Mouse (Mus musculus): Measurements from ENCODE around the gene Rarres1. TPM values are rescaled to one million over a fixed set of nuclear protein-coding genes. Genes with fewer than 3 reads are reported as not detected.
A peak's percentile ranks its signal among the peaks of the same experiment; 100 is the strongest.

The Rarres1 gene
- total RNA-seq, 1 experiment, result 0.36 TPM

GRCm38 (mm10) chr3:67499406-67499791 lies 15.9 kb downstream of the Rarres1 start:
- TF ChIP-seq ZC3H11A (IDR thresholded peaks at IDR 0.05; ENCODE audit: borderline replicate concordance, low read depth, low read length) (no peak), CHD2 (IDR thresholded peaks at IDR 0.05; ENCODE audit: low read depth, low read length) (no peak), HCFC1 (IDR thresholded peaks at IDR 0.05; ENCODE audit: borderline replicate concordance, insufficient read depth, low read length) (no peak), MAFK (IDR thresholded peaks at IDR 0.05; ENCODE audit: insufficient read depth, low read depth, low read length) (no peak)
- Histone ChIP-seq H3K36me3 (ENCODE audit: control insufficient read depth, insufficient read depth, low read length, poor library complexity, severe bottlenecking) (no peaks in the 10 kb centered on the region), H3K27ac (ENCODE audit: insufficient read depth, low read depth, low read length, poor library complexity, severe bottlenecking) (no peak overlapping the region), H3K4me1 (ENCODE audit: control insufficient read depth in 2 of 2, insufficient read depth in 2 of 2, low read length in 2 of 2, poor library complexity in 1 of 2) (peaks cover 0 to 8% of the 10 kb centered on the region in 2 experiments; a peak in 2 of 4 replicates), H3K9me3 (ENCODE audit: control insufficient read depth, insufficient read depth, low read depth, low read length) (no peaks in the 10 kb centered on the region), H3K4me3 (ENCODE audit: insufficient read depth in 1 of 2, low read depth in 1 of 2, low read length in 2 of 2, poor library complexity in 1 of 2, severe bottlenecking in 1 of 2) (no peak overlapping the region), H3K9ac (ENCODE audit: insufficient read depth, low read depth, low read length, poor library complexity, severe bottlenecking) (no peak overlapping the region)
- in situ Hi-C loops (cut with MboI; ENCODE audit: low sequenced_read_pairs in 2 of 2, unreplicated experiment in 2 of 2), result no loop called here
- no peak for DNase-seq (ENCODE audit: low read depth, low spot score)

GRCm38 (mm10) chr3:67498773-67499405 lies 16.4 kb downstream of the Rarres1 start:
- in situ Hi-C loops (cut with MboI; ENCODE audit: low sequenced_read_pairs in 2 of 2, unreplicated experiment in 2 of 2), result no loop called here
- Histone ChIP-seq H3K4me1 (ENCODE audit: control insufficient read depth in 2 of 2, insufficient read depth in 2 of 2, low read length in 2 of 2, poor library complexity in 1 of 2) (peaks cover 0 to 7% of the 10 kb centered on the region in 2 experiments; a peak in 2 of 4 replicates), H3K4me3 (ENCODE audit: insufficient read depth in 1 of 2, low read depth in 1 of 2, low read length in 2 of 2, poor library complexity in 1 of 2, severe bottlenecking in 1 of 2) (no peak overlapping the region), H3K9me3 (ENCODE audit: control insufficient read depth, insufficient read depth, low read depth, low read length) (no peaks in the 10 kb centered on the region), H3K27ac (ENCODE audit: insufficient read depth, low read depth, low read length, poor library complexity, severe bottlenecking) (no peak overlapping the region), H3K36me3 (ENCODE audit: control insufficient read depth, insufficient read depth, low read length, poor library complexity, severe bottlenecking) (no peaks in the 10 kb centered on the region), H3K9ac (ENCODE audit: insufficient read depth, low read depth, low read length, poor library complexity, severe bottlenecking) (no peak overlapping the region)
- no peak for DNase-seq (ENCODE audit: low read depth, low spot score)
- TF ChIP-seq HCFC1 (IDR thresholded peaks at IDR 0.05; ENCODE audit: borderline replicate concordance, insufficient read depth, low read length) (no peak), CHD2 (IDR thresholded peaks at IDR 0.05; ENCODE audit: low read depth, low read length) (no peak), MAFK (IDR thresholded peaks at IDR 0.05; ENCODE audit: insufficient read depth, low read depth, low read length) (peak; percentile 87), ZNF384 (IDR thresholded peaks at IDR 0.05; ENCODE audit: low read depth, low read length) (no peak)

GRCm38 (mm10) chr3:67497998-67498397 lies 17.3 kb downstream of the Rarres1 start:
- H3K4me3 ChIP-seq (ENCODE audit: insufficient read depth in 1 of 2, low read depth in 1 of 2, low read length in 2 of 2, poor library complexity in 1 of 2, severe bottlenecking in 1 of 2), result no peak overlapping the region
- in situ Hi-C loops (cut with MboI; ENCODE audit: low sequenced_read_pairs in 2 of 2, unreplicated experiment in 2 of 2), result no loop called here
- H3K36me3 ChIP-seq (ENCODE audit: control insufficient read depth, insufficient read depth, low read length, poor library complexity, severe bottlenecking), result no peaks in the 10 kb centered on the region
- H3K9ac ChIP-seq (ENCODE audit: insufficient read depth, low read depth, low read length, poor library complexity, severe bottlenecking), result no peak overlapping the region
- no peak for DNase-seq (ENCODE audit: low read depth, low spot score)
- TF ChIP-seq ZC3H11A (IDR thresholded peaks at IDR 0.05; ENCODE audit: borderline replicate concordance, low read depth, low read length) (no peak), ZNF384 (IDR thresholded peaks at IDR 0.05; ENCODE audit: low read depth, low read length) (no peak), HCFC1 (IDR thresholded peaks at IDR 0.05; ENCODE audit: borderline replicate concordance, insufficient read depth, low read length) (no peak), CHD2 (IDR thresholded peaks at IDR 0.05; ENCODE audit: low read depth, low read length) (no peak), MAFK (IDR thresholded peaks at IDR 0.05; ENCODE audit: insufficient read depth, low read depth, low read length) (no peak)
- no peak overlapping the region for H3K27ac ChIP-seq (ENCODE audit: insufficient read depth, low read depth, low read length, poor library complexity, severe bottlenecking)
- no peaks in the 10 kb centered on the region for H3K9me3 ChIP-seq (ENCODE audit: control insufficient read depth, insufficient read depth, low read depth, low read length)
- peaks cover 0 to 2% of the 10 kb centered on the region in 2 experiments; a peak in 2 of 4 replicates for H3K4me1 ChIP-seq (ENCODE audit: control insufficient read depth in 2 of 2, insufficient read depth in 2 of 2, low read length in 2 of 2, poor library complexity in 1 of 2)

GRCm38 (mm10) chr3:67496310-67496709 lies 19.0 kb downstream of the Rarres1 start:
- Histone ChIP-seq H3K4me3 (ENCODE audit: insufficient read depth in 1 of 2, low read depth in 1 of 2, low read length in 2 of 2, poor library complexity in 1 of 2, severe bottlenecking in 1 of 2) (no peak overlapping the region), H3K9me3 (ENCODE audit: control insufficient read depth, insufficient read depth, low read depth, low read length) (no peaks in the 10 kb centered on the region), H3K9ac (ENCODE audit: insufficient read depth, low read depth, low read length, poor library complexity, severe bottlenecking) (no peak overlapping the region), H3K27ac (ENCODE audit: insufficient read depth, low read depth, low read length, poor library complexity, severe bottlenecking) (no peak overlapping the region), H3K36me3 (ENCODE audit: control insufficient read depth, insufficient read depth, low read length, poor library complexity, severe bottlenecking) (no peaks in the 10 kb centered on the region), H3K4me1 (ENCODE audit: control insufficient read depth in 2 of 2, insufficient read depth in 2 of 2, low read length in 2 of 2, poor library complexity in 1 of 2) (peaks cover 0 to 3% of the 10 kb centered on the region in 2 experiments; a peak in 1 of 4 replicates)
- no peak for DNase-seq (ENCODE audit: low read depth, low spot score)
- TF ChIP-seq ZNF384 (IDR thresholded peaks at IDR 0.05; ENCODE audit: low read depth, low read length), result no peak
- TF ChIP-seq CHD2 (IDR thresholded peaks at IDR 0.05; ENCODE audit: low read depth, low read length), result no peak
- TF ChIP-seq ZC3H11A (IDR thresholded peaks at IDR 0.05; ENCODE audit: borderline replicate concordance, low read depth, low read length), result no peak
- TF ChIP-seq MAFK (IDR thresholded peaks at IDR 0.05; ENCODE audit: insufficient read depth, low read depth, low read length), result no peak
- TF ChIP-seq HCFC1 (IDR thresholded peaks at IDR 0.05; ENCODE audit: borderline replicate concordance, insufficient read depth, low read length), result no peak
- in situ Hi-C loops (cut with MboI; ENCODE audit: low sequenced_read_pairs in 2 of 2, unreplicated experiment in 2 of 2), result no loop called here
